10 mouse cellular contexts compared by ENCODE assay signal in genomic region chrX:96019556-96019955, GRCm38 (mm10).
DNase-seq lines count a peak whose midpoint lies in the region; ATAC-seq lines count a peak whose summit lies in the region.
"Had no signal": no experiment of that assay in that cellular context is flagged by ENCODE, and none has a peak within 500 bp of the region (broad histone marks: within the 10 kb centered on the region; RNA-seq: fewer than 3 reads in every experiment).

No protein-coding gene starts in this region.

- ATAC-seq in limb, embryonic 11.5 days (ENCODE audit: insufficient number of reproducible peaks, low FRiP score, low TSS enrichment, low read depth), result no peak

- H3K36me3 ChIP-seq in limb, embryonic 11.5 days (ENCODE audit: control insufficient read depth, insufficient read depth, low read length), result no peaks in the 10 kb centered on the region
- no peaks in the 10 kb centered on the region for H3K36me3 ChIP-seq in limb, embryonic 10.5 days
- H3K36me3 ChIP-seq: embryonic facial prominence, embryonic 12.5 days had no signal

- H3K9me3 ChIP-seq in limb, embryonic 11.5 days (ENCODE audit: control insufficient read depth, low read length), result no peaks in the 10 kb centered on the region
- H3K9me3 ChIP-seq in limb, embryonic 10.5 days (replicated peaks), result no peaks in the 10 kb centered on the region
- H3K9me3 ChIP-seq: embryonic facial prominence, embryonic 12.5 days; megakaryocyte, embryonic 14.5 days had no signal

- H3K27me3 ChIP-seq in limb, embryonic 11.5 days (ENCODE audit: control insufficient read depth, insufficient read depth, low read length), result no peaks in the 10 kb centered on the region
- H3K27me3 ChIP-seq in limb, embryonic 10.5 days (ENCODE audit: low read depth, poor library complexity, severe bottlenecking), result peaks cover 46% of the 10 kb centered on the region; the same call in 1 of the 2 replicates
- H3K27me3 ChIP-seq: embryonic facial prominence, embryonic 12.5 days; megakaryocyte, embryonic 14.5 days had no signal

- H3K4me2 ChIP-seq in limb, embryonic 11.5 days (ENCODE audit: low read depth, severe bottlenecking), result no peak overlapping the region
- H3K4me2 ChIP-seq: embryonic facial prominence, embryonic 12.5 days had no signal

- H3K9ac ChIP-seq in limb, embryonic 11.5 days (ENCODE audit: low read length), result no peak overlapping the region
- H3K9ac ChIP-seq: embryonic facial prominence, embryonic 12.5 days had no signal

- peak; percentile 29 for DNase-seq in limb, embryonic 11.5 days (ENCODE audit: low spot score)
- DNase-seq in limb, embryonic 10.5 days (ENCODE audit: low spot score), result no peak
- DNase-seq in adrenal gland, adult 2 months, result peak; percentile 71
- DNase-seq in embryo, embryonic 9.5 days (ENCODE audit: extremely low spot score), result peak; percentile 23
- peak; percentile 79 to 82 for DNase-seq in heart, postnatal 10 days
- peak; percentile 43 to 46 for DNase-seq in layer of hippocampus, postnatal 14 days (ENCODE audit: low spot score in 2 of 2)
- peak; percentile 80 for DNase-seq in naive thymus-derived CD4-positive, alpha-beta T cell, adult 2 months (ENCODE audit: low read depth)
- peak; percentile 3 for DNase-seq in testis, postnatal 14 days (ENCODE audit: low spot score)

- intact Hi-C loops in heart, postnatal 10 days (cut with DNase I), result loop anchor here (1.0 to 10.0 kb wide), 3 partner anchors 114 to 695 kb away; partner anchors contain the start of gene Gpr165

- H3K27ac ChIP-seq in limb, embryonic 11.5 days (replicated peaks; ENCODE audit: low read depth, low read length), result no peak overlapping the region
- no peak overlapping the region for H3K27ac ChIP-seq in limb, embryonic 10.5 days
- H3K27ac ChIP-seq: embryonic facial prominence, embryonic 12.5 days had no signal

- no peaks in the 10 kb centered on the region for H3K4me1 ChIP-seq in limb, embryonic 11.5 days (ENCODE audit: control insufficient read depth, insufficient read depth, low read length)
- no peaks in the 10 kb centered on the region for H3K4me1 ChIP-seq in limb, embryonic 10.5 days
- H3K4me1 ChIP-seq: embryonic facial prominence, embryonic 12.5 days had no signal

- 26% methylated on average over 2 of the region's 2 CpGs for WGBS in limb, embryonic 11.5 days
- WGBS in limb, embryonic 10.5 days, result 34% methylated on average over 2 of the region's 2 CpGs

- no peak overlapping the region for H3K4me3 ChIP-seq in limb, embryonic 11.5 days (ENCODE audit: low read depth, low read length)
- H3K4me3 ChIP-seq in limb, embryonic 10.5 days, result no peak overlapping the region
- H3K4me3 ChIP-seq: embryonic facial prominence, embryonic 12.5 days; megakaryocyte, embryonic 14.5 days had no signal
